Mouse (Mus musculus): Measurements from ENCODE around the gene Lztr1.

Gene Lztr1

GRCm38 (mm10) chr16:17556907-17557306, 48.4 kb downstream of the Lztr1 start:
- no peak for DNase-seq (ENCODE audit: low spot score in 2 of 2)

GRCm38 (mm10) chr16:17557947-17558480, 49.5 kb downstream of the Lztr1 start:
- DNase-seq (ENCODE audit: low spot score in 2 of 2) = peak; percentile 43 to 65

- no peak for DNase-seq (ENCODE audit: low spot score in 2 of 2)
These were observed 50.3 kb downstream of the Lztr1 start for GRCm38 (mm10) chr16:17558811-17559210.

- DNase-seq (ENCODE audit: low spot score in 2 of 2) = no peak
These were observed 51.0 kb downstream of the Lztr1 start for GRCm38 (mm10) chr16:17559396-17560027.

GRCm38 (mm10) chr16:17561128-17561750, 52.8 kb downstream of the Lztr1 start, which contains the start of gene Lrrc74b:
Gene Lrrc74b, minus strand, starts transcription at chr16:17561247.
- peak; percentile 18 to 56 for DNase-seq (ENCODE audit: low spot score in 2 of 2)

GRCm38 (mm10) chr16:17561751-17562208, 53.3 kb downstream of the Lztr1 start, which contains the start of gene P2rx6:
Gene P2rx6, plus strand, starts transcription at chr16:17561885.
- DNase-seq (ENCODE audit: low spot score in 2 of 2) = peak in 1 of 2 experiments; percentile 11

- no peak for DNase-seq (ENCODE audit: low spot score in 2 of 2)
These were observed 55.1 kb downstream of the Lztr1 start for GRCm38 (mm10) chr16:17563580-17563979.

- no peak for DNase-seq (ENCODE audit: low spot score in 2 of 2)
These were observed 55.7 kb downstream of the Lztr1 start for GRCm38 (mm10) chr16:17564221-17564620.

GRCm38 (mm10) chr16:17564771-17565170, 56.3 kb downstream of the Lztr1 start:
- no peak for DNase-seq (ENCODE audit: low spot score in 2 of 2)

- DNase-seq (ENCODE audit: low spot score in 2 of 2) = no peak
These were observed 57.7 kb downstream of the Lztr1 start for GRCm38 (mm10) chr16:17566186-17566585.

Measured in urinary bladder, adult 18-20 months (tissue).